Mouse (Mus musculus) intestine, embryonic 16.5 days (tissue): Measurements from ENCODE around the gene I830077J02Rik. TPM values are rescaled to one million over a fixed set of nuclear protein-coding genes. Genes with fewer than 3 reads are reported as not detected.

Experiments used
- polyA plus RNA-seq: library from polyadenylated mRNA; unstranded; fragments of >200 nt; fragmentation: Nextera tagmentation; extraction: Ambion mirVana; gene quantifications from 2 replicates; pipeline ENCODE4 v1.2.1, GENCODE M21; 2015

Gene I830077J02Rik
- polyA plus RNA-seq, 1 experiment from 2014 or later, result 1.1 TPM

Other genes starting within 250 kb of the I830077J02Rik start
- 33.7 and 35.3 TPM in 2 replicates for gene Ddx20, start 245.1 kb downstream of the I830077J02Rik start, polyA plus RNA-seq
- gene Inka2, start 228.1 kb downstream of the I830077J02Rik start, polyA plus RNA-seq, result 1.6 and 1.7 TPM in 2 replicates
- 104 and 107 TPM in 2 replicates for gene Rap1a, start 131.3 kb downstream of the I830077J02Rik start, polyA plus RNA-seq
- gene Adora3, start 61.8 kb downstream of the I830077J02Rik start, polyA plus RNA-seq, result 0.36 and 0.72 TPM in 2 replicates
- 0.79 and 0.89 TPM in 2 replicates for gene Tmigd3, start 61.8 kb downstream of the I830077J02Rik start, polyA plus RNA-seq
- 106 and 118 TPM in 2 replicates for gene Wdr77, start 26.7 kb upstream of the I830077J02Rik start, polyA plus RNA-seq
- 672 and 703 TPM in 2 replicates for gene Atp5f1, start 27.4 kb upstream of the I830077J02Rik start, polyA plus RNA-seq
- 0.62 and 0.80 TPM in 2 replicates for gene Ovgp1, start 41.0 kb upstream of the I830077J02Rik start, polyA plus RNA-seq
- not detected in 2 replicates for gene Pifo, start 82.0 kb upstream of the I830077J02Rik start, polyA plus RNA-seq
- gene Chil5, start 100.2 kb upstream of the I830077J02Rik start, polyA plus RNA-seq, result 0.18 TPM in 1 of 2 replicates, not detected in the other
- gene Chia1, start 180.6 kb upstream of the I830077J02Rik start, polyA plus RNA-seq, result not detected in 2 replicates
- 0.35 and 0.55 TPM in 2 replicates for gene Chil3, start 234.9 kb upstream of the I830077J02Rik start, polyA plus RNA-seq